ENCODE assay signal across 9 mouse cellular contexts in the genomic region with DNA sequence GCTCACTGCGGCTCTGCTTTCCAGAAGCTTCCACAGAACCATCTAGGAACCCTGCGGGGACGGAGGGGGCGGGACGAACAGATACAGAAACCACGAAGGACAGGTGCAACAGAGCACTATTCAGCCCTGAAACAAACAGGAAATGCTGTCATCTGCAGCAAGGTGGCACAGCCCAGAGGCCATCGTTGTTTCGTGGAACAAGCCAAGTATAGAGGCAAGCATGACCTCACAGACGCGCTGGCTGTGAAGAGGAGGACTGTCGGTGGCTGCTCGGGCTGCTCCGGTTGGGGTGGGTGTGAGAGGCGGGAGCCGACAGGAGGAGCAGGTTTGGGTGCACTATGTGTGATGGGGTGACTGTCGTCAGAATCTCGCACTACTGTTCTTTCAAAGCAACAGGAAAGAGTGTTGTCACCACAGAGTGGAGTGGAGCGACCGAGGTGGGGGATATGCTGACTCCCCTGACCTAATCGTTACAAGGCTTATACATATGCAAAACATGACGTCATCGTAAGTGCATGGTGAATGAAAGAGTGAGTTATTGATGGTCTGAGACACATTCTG. TPM values are rescaled to one million over a fixed set of nuclear protein-coding genes. Genes with fewer than 3 reads are reported as not detected.
DNase-seq lines count a peak whose midpoint lies in the region; ATAC-seq lines count a peak whose summit lies in the region.
"Had no signal": no experiment of that assay in that cellular context is flagged by ENCODE, and none has a peak within 500 bp of the region (broad histone marks: within the 10 kb centered on the region; RNA-seq: fewer than 3 reads in every experiment).

No protein-coding gene starts in this region.

- peak; percentile 29 for ATAC-seq in heart, embryonic 16.5 days (replicated peaks; ENCODE audit: extremely low read depth, insufficient read depth, low FRiP score)

- DNase-seq in heart, adult 18-20 months: no peak
- peak; percentile 94 for DNase-seq in T-cell, adult 2 months (ENCODE audit: low spot score)
- peak; percentile 91 for DNase-seq in induced T-regulatory cell, adult 2 months (ENCODE audit: low read depth)
- peak; percentile 90 to 94 for DNase-seq in natural killer cell, adult 2 months (ENCODE audit: low spot score in 2 of 2)
- no peak for DNase-seq in adrenal gland, postnatal 25 days
- no peak for DNase-seq in ovary, postnatal 10 days (ENCODE audit: low spot score)
- no peak for DNase-seq in cerebellum, postnatal 4 days (ENCODE audit: low spot score in 2 of 2)

- peaks cover 10% of the 10 kb centered on the region for H3K27me3 ChIP-seq in heart, embryonic 16.5 days (ENCODE audit: control insufficient read depth, insufficient read depth, low read length)

- H3K9ac ChIP-seq in heart, embryonic 16.5 days (ENCODE audit: low read length): peak overlapping the region; percentile 10; the same call in 1 of the 2 replicates

- no peaks in the 10 kb centered on the region for H3K36me3 ChIP-seq in heart, embryonic 16.5 days (ENCODE audit: control insufficient read depth, insufficient read depth)

- H3K4me2 ChIP-seq in heart, embryonic 16.5 days (ENCODE audit: low read depth, low read length): peak overlapping the region; percentile 43

- H3K27ac ChIP-seq in heart, embryonic 16.5 days (ENCODE audit: low read length): no peak overlapping the region

- peaks cover 5% of the 10 kb centered on the region for H3K4me1 ChIP-seq in heart, embryonic 16.5 days (ENCODE audit: control insufficient read depth, insufficient read depth, low read length)

- H3K4me3 ChIP-seq in heart, embryonic 16.5 days (ENCODE audit: low read length): peak overlapping the region; percentile 2; the same call in 1 of the 2 replicates

- H3K9me3 ChIP-seq in heart, embryonic 16.5 days (replicated peaks; ENCODE audit: control insufficient read depth, low read length): no peaks in the 10 kb centered on the region

- 15% methylated on average over 22 of the region's 22 CpGs for WGBS in heart, embryonic 16.5 days

RNA-seq across cellular contexts. Expression of a gene that starts 4.4 kb away (rescaled TPM):
- 0.53 and 0.57 TPM in 2 replicates for polyA plus RNA-seq in heart, embryonic 16.5 days (2015; fragmentation: Nextera tagmentation; extraction: Ambion mirVana)
- not detected for total RNA-seq in heart, adult 18-20 months (2021)
- total RNA-seq in adrenal gland, postnatal 25 days (2021): 10.0 and 14.8 TPM in 2 replicates
- total RNA-seq: liver, adult 2 months had no signal

RNA-seq across cellular contexts. Expression of a gene that starts 5.3 kb away (rescaled TPM):
- 0.66 and 0.72 TPM in 2 replicates for polyA plus RNA-seq in heart, embryonic 16.5 days (2015; fragmentation: Nextera tagmentation; extraction: Ambion mirVana)
- not detected for total RNA-seq in heart, adult 18-20 months (2021)
- 0.90 and 1.1 TPM in 2 replicates for total RNA-seq in adrenal gland, postnatal 25 days (2021)
- total RNA-seq: liver, adult 2 months had no signal
- polyA plus RNA-seq: liver, adult 2 months had no signal

RNA-seq across cellular contexts. Expression of a gene that starts 35.2 kb away (rescaled TPM):
- polyA plus RNA-seq in heart, embryonic 16.5 days (2015; fragmentation: Nextera tagmentation; extraction: Ambion mirVana): 90.8 and 90.9 TPM in 2 replicates
- total RNA-seq in heart, adult 18-20 months (2021): 10 to 100 TPM; 65.8 to 68.9 TPM
- total RNA-seq in adrenal gland, postnatal 25 days (2021): 114 and 134 TPM in 2 replicates

RNA-seq across cellular contexts. Expression of a gene that starts 45.4 kb away (rescaled TPM):
- polyA plus RNA-seq in heart, embryonic 16.5 days (2015; fragmentation: Nextera tagmentation; extraction: Ambion mirVana): 0.50 and 0.57 TPM in 2 replicates
- 1 to 10 TPM; 1.2 to 1.8 TPM for total RNA-seq in heart, adult 18-20 months (2021)
- 0.30 and 0.33 TPM in 2 replicates for total RNA-seq in adrenal gland, postnatal 25 days (2021)
- total RNA-seq: liver, adult 2 months had no signal

RNA-seq across cellular contexts. Expression of a gene that starts 51.6 kb away (rescaled TPM):
- 38.1 and 40.2 TPM in 2 replicates for polyA plus RNA-seq in heart, embryonic 16.5 days (2015; fragmentation: Nextera tagmentation; extraction: Ambion mirVana)
- 10 to 100 TPM; 15.0 to 15.2 TPM for total RNA-seq in heart, adult 18-20 months (2021)
- total RNA-seq in adrenal gland, postnatal 25 days (2021): 22.3 and 26.6 TPM in 2 replicates

Comparison
In these comparisons a context has a peak if more than half of its experiments do, and no peak if none do; other contexts are left out.
1. DNase-seq: peak in T-cell, adult 2 months (single experiment), induced T-regulatory cell, adult 2 months (single experiment) and natural killer cell, adult 2 months (2 of 2); none in heart, adult 18-20 months (0 of 2), adrenal gland, postnatal 25 days (single experiment), ovary, postnatal 10 days (single experiment) and cerebellum, postnatal 4 days (0 of 2).